Mouse (Mus musculus): ENCODE results near the gene Epha6. TPM values are rescaled to one million over a fixed set of nuclear protein-coding genes. Genes with fewer than 3 reads are reported as not detected.
"Not testable (repeated sequence)": the region's sequence is repeated elsewhere in the genome, so short reads cannot be mapped to it uniquely, and the experiment has no call there.

Gene Epha6
- polyA plus RNA-seq, 1 experiment from 2014 or later, result not detected

- H3K9ac ChIP-seq, result no peak overlapping the region
- H3K4me1 ChIP-seq (ENCODE audit: insufficient read depth), result no peaks in the 10 kb centered on the region
- no peak overlapping the region for H3K27ac ChIP-seq (ENCODE audit: low read depth)
- H3K27me3 ChIP-seq (ENCODE audit: insufficient read depth, low read length), result no peaks in the 10 kb centered on the region
- no peak for ATAC-seq (ENCODE audit: insufficient read depth)
- no peaks in the 10 kb centered on the region for H3K9me3 ChIP-seq (ENCODE audit: low read depth, low read length)
- no peaks in the 10 kb centered on the region for H3K36me3 ChIP-seq (ENCODE audit: insufficient read depth)
- no peak overlapping the region for H3K4me2 ChIP-seq
- no peak for DNase-seq
- 89% methylated on average over 10 of the region's 10 CpGs for WGBS
- no peak for TF ChIP-seq CTCF (IDR thresholded peaks at IDR 0.05; ENCODE audit: low read depth)
- H3K4me3 ChIP-seq (ENCODE audit: low read depth, low read length), result no peak overlapping the region
Measured at GRCm38 (mm10) chr16:59836304-59836703, 769.0 kb downstream of the Epha6 start.

- no peak for TF ChIP-seq CTCF (IDR thresholded peaks at IDR 0.05; ENCODE audit: low read depth)
- Histone ChIP-seq H3K4me3 (ENCODE audit: low read depth, low read length) (no peak overlapping the region), H3K9ac (no peak overlapping the region), H3K9me3 (ENCODE audit: low read depth, low read length) (no peaks in the 10 kb centered on the region), H3K27me3 (ENCODE audit: insufficient read depth, low read length) (no peaks in the 10 kb centered on the region), H3K36me3 (ENCODE audit: insufficient read depth) (no peaks in the 10 kb centered on the region), H3K27ac (ENCODE audit: low read depth) (no peak overlapping the region), H3K4me2 (no peak overlapping the region), H3K4me1 (ENCODE audit: insufficient read depth) (no peaks in the 10 kb centered on the region)
- DNase-seq (no peak), ATAC-seq (ENCODE audit: insufficient read depth) (no peak)
- WGBS, result 75% methylated on average over 5 of the region's 5 CpGs
Measured at GRCm38 (mm10) chr16:59832468-59832867, 772.9 kb downstream of the Epha6 start.

- H3K36me3 ChIP-seq (ENCODE audit: insufficient read depth), result no peaks in the 10 kb centered on the region
- H3K4me3 ChIP-seq (ENCODE audit: low read depth, low read length), result no peak overlapping the region
- TF ChIP-seq CTCF (IDR thresholded peaks at IDR 0.05; ENCODE audit: low read depth), result no peak
- ATAC-seq (ENCODE audit: insufficient read depth) (no peak), DNase-seq (no peak)
- H3K4me1 ChIP-seq (ENCODE audit: insufficient read depth), result no peaks in the 10 kb centered on the region
- WGBS, result 80% methylated on average over 13 of the region's 13 CpGs
- H3K9me3 ChIP-seq (ENCODE audit: low read depth, low read length), result no peaks in the 10 kb centered on the region
- H3K27me3 ChIP-seq (ENCODE audit: insufficient read depth, low read length), result no peaks in the 10 kb centered on the region
- H3K4me2 ChIP-seq, result no peak overlapping the region
- no peak overlapping the region for H3K27ac ChIP-seq (ENCODE audit: low read depth)
- no peak overlapping the region for H3K9ac ChIP-seq
Measured at GRCm38 (mm10) chr16:59829655-59830054, 775.7 kb downstream of the Epha6 start.

GRCm38 (mm10) chr16:59799790-59800189, 805.5 kb downstream of the Epha6 start:
- not testable (repeated sequence) for H3K36me3 ChIP-seq (ENCODE audit: insufficient read depth); H3K27ac ChIP-seq (ENCODE audit: low read depth); H3K4me3 ChIP-seq (ENCODE audit: low read depth, low read length); DNase-seq; H3K9me3 ChIP-seq (ENCODE audit: low read depth, low read length); ATAC-seq (ENCODE audit: insufficient read depth); H3K27me3 ChIP-seq (ENCODE audit: insufficient read depth, low read length); H3K4me2 ChIP-seq; H3K9ac ChIP-seq; H3K4me1 ChIP-seq (ENCODE audit: insufficient read depth)
- WGBS, result 65% methylated on average over 4 of the region's 4 CpGs

GRCm38 (mm10) chr16:59772297-59772696, 833.0 kb downstream of the Epha6 start:
- no peaks in the 10 kb centered on the region for H3K36me3 ChIP-seq (ENCODE audit: insufficient read depth)
- no peaks in the 10 kb centered on the region for H3K4me1 ChIP-seq (ENCODE audit: insufficient read depth)
- DNase-seq (peak; percentile 13), ATAC-seq (ENCODE audit: insufficient read depth) (no peak)
- no peak overlapping the region for H3K9ac ChIP-seq
- TF ChIP-seq CTCF (IDR thresholded peaks at IDR 0.05; ENCODE audit: low read depth), result no peak
- no peak overlapping the region for H3K4me2 ChIP-seq
- no peak overlapping the region for H3K27ac ChIP-seq (ENCODE audit: low read depth)
- no peak overlapping the region for H3K4me3 ChIP-seq (ENCODE audit: low read depth, low read length)
- WGBS, result 62% methylated on average over 2 of the region's 2 CpGs
- no peaks in the 10 kb centered on the region for H3K27me3 ChIP-seq (ENCODE audit: insufficient read depth, low read length)
- H3K9me3 ChIP-seq (ENCODE audit: low read depth, low read length), result no peaks in the 10 kb centered on the region

GRCm38 (mm10) chr16:59770421-59770820, 834.9 kb downstream of the Epha6 start:
- no peaks in the 10 kb centered on the region for H3K27me3 ChIP-seq (ENCODE audit: insufficient read depth, low read length)
- DNase-seq (no peak), ATAC-seq (ENCODE audit: insufficient read depth) (no peak)
- no peak overlapping the region for H3K4me3 ChIP-seq (ENCODE audit: low read depth, low read length)
- H3K36me3 ChIP-seq (ENCODE audit: insufficient read depth), result no peaks in the 10 kb centered on the region
- H3K9ac ChIP-seq, result no peak overlapping the region
- H3K4me2 ChIP-seq, result no peak overlapping the region
- H3K27ac ChIP-seq (ENCODE audit: low read depth), result no peak overlapping the region
- no peak for TF ChIP-seq CTCF (IDR thresholded peaks at IDR 0.05; ENCODE audit: low read depth)
- H3K9me3 ChIP-seq (ENCODE audit: low read depth, low read length), result no peaks in the 10 kb centered on the region
- no peaks in the 10 kb centered on the region for H3K4me1 ChIP-seq (ENCODE audit: insufficient read depth)
- WGBS, result 82% methylated on average over 1 of the region's 1 CpGs

GRCm38 (mm10) chr16:59769936-59770335, 835.4 kb downstream of the Epha6 start:
- ATAC-seq (ENCODE audit: insufficient read depth) (no peak), DNase-seq (no peak)
- H3K4me3 ChIP-seq (ENCODE audit: low read depth, low read length), result no peak overlapping the region
- TF ChIP-seq CTCF (IDR thresholded peaks at IDR 0.05; ENCODE audit: low read depth), result no peak
- 86% methylated on average over 7 of the region's 7 CpGs for WGBS
- H3K27me3 ChIP-seq (ENCODE audit: insufficient read depth, low read length), result no peaks in the 10 kb centered on the region
- H3K4me1 ChIP-seq (ENCODE audit: insufficient read depth), result no peaks in the 10 kb centered on the region
- H3K9me3 ChIP-seq (ENCODE audit: low read depth, low read length), result no peaks in the 10 kb centered on the region
- no peak overlapping the region for H3K4me2 ChIP-seq
- H3K27ac ChIP-seq (ENCODE audit: low read depth), result no peak overlapping the region
- H3K36me3 ChIP-seq (ENCODE audit: insufficient read depth), result no peaks in the 10 kb centered on the region
- no peak overlapping the region for H3K9ac ChIP-seq

GRCm38 (mm10) chr16:59760875-59761274, 844.5 kb downstream of the Epha6 start:
- DNase-seq (no peak), ATAC-seq (ENCODE audit: insufficient read depth) (no peak)
- no peak for TF ChIP-seq CTCF (IDR thresholded peaks at IDR 0.05; ENCODE audit: low read depth)
- Histone ChIP-seq H3K27ac (ENCODE audit: low read depth) (no peak overlapping the region), H3K9me3 (ENCODE audit: low read depth, low read length) (no peaks in the 10 kb centered on the region), H3K27me3 (ENCODE audit: insufficient read depth, low read length) (no peaks in the 10 kb centered on the region), H3K4me2 (no peak overlapping the region), H3K4me1 (ENCODE audit: insufficient read depth) (no peaks in the 10 kb centered on the region), H3K9ac (no peak overlapping the region), H3K36me3 (ENCODE audit: insufficient read depth) (no peaks in the 10 kb centered on the region), H3K4me3 (ENCODE audit: low read depth, low read length) (no peak overlapping the region)
- 70% methylated on average over 4 of the region's 4 CpGs for WGBS

All from lung, embryonic 14.5 days (tissue).